Mouse (Mus musculus) left cerebral cortex, postnatal 25 days (tissue): ENCODE measurements at regions not wholly inside any gene's neighbourhood (a gene's known extent, or its start where the extent isn't known, plus 50 kb on each side); places are given as distances from the start of the nearest gene placed in this dataset.
"Not testable (repeated sequence)": the region's sequence is repeated elsewhere in the genome, so short reads cannot be mapped to it uniquely, and the experiment has no call there.

Experiments used
- DNase-seq, 2 experiments: peaks; one replicate each; pipeline ENCODE4 v3.0.0; 2022; ENCODE audit warnings: low spot score in 2 of 2, mixed read lengths in 1 of 2
- intact Hi-C: fragments of 180-260 bp; cut with DNase I; formaldehyde crosslinking; loops from one replicate; pipeline ENCODE4 v1.15.1; 2025

GRCm38 (mm10) chr14:15842024-15842599, 403.3 kb upstream of the Lrrc3b start:
- intact Hi-C loops, result no loop called here

GRCm38 (mm10) chr14:15868520-15868919, 380.6 kb upstream of the Ngly1 start:
- intact Hi-C loops, result no loop called here
- peak in 1 of 2 experiments; percentile 65 for DNase-seq

More at GRCm38 (mm10) chr14:15842024-15842599, 403.3 kb upstream of the Lrrc3b start:
- DNase-seq, result no peak

- no peak for DNase-seq
- intact Hi-C loops, result no loop called here
Observed at GRCm38 (mm10) chr14:15872013-15872412, 377.1 kb upstream of the Ngly1 start.

GRCm38 (mm10) chr14:15880146-15880545, 368.9 kb upstream of the Ngly1 start:
- DNase-seq, result no peak
- intact Hi-C loops, result loop anchor here (5.0 kb wide), 1 partner anchor 523 kb away; no protein-coding TSS in a partner anchor

- peak; percentile 41 to 58 for DNase-seq
- intact Hi-C loops, result loop anchor here (5.0 kb wide), 1 partner anchor 524 kb away; no protein-coding TSS in a partner anchor
Observed at GRCm38 (mm10) chr14:15881284-15881683, 367.8 kb upstream of the Ngly1 start.

- intact Hi-C loops, result loop anchor here (5.0 kb wide), 1 partner anchor 527 kb away; no protein-coding TSS in a partner anchor
Observed at GRCm38 (mm10) chr14:15884641-15885340, 364.3 kb upstream of the Ngly1 start.

GRCm38 (mm10) chr14:15897098-15897497, 352.0 kb upstream of the Ngly1 start:
- intact Hi-C loops, result no loop called here
- DNase-seq, result no peak

More at GRCm38 (mm10) chr14:15884641-15885340, 364.3 kb upstream of the Ngly1 start:
- DNase-seq, result no peak

GRCm38 (mm10) chr14:15906429-15906828, 342.7 kb upstream of the Ngly1 start:
- intact Hi-C loops, DNase-seq: not testable (repeated sequence)

- DNase-seq, intact Hi-C loops: not testable (repeated sequence)
Observed at GRCm38 (mm10) chr14:15913206-15913605, 335.9 kb upstream of the Ngly1 start.

- no peak for DNase-seq
- intact Hi-C loops, result no loop called here
Observed at GRCm38 (mm10) chr14:15914176-15914575, 334.9 kb upstream of the Ngly1 start.

GRCm38 (mm10) chr14:15924676-15925075, 324.4 kb upstream of the Ngly1 start:
- DNase-seq, result peak in 1 of 2 experiments; percentile 37
- intact Hi-C loops, result not testable (repeated sequence)

- DNase-seq, result no peak
- intact Hi-C loops, result no loop called here
Observed at GRCm38 (mm10) chr14:15934729-15935128, 314.4 kb upstream of the Ngly1 start.

GRCm38 (mm10) chr14:15970321-15970720, 278.8 kb upstream of the Ngly1 start:
- intact Hi-C loops, result no loop called here
- no peak for DNase-seq

GRCm38 (mm10) chr14:15970767-15971166, 278.3 kb upstream of the Ngly1 start:
- no peak for DNase-seq
- intact Hi-C loops, result no loop called here

- DNase-seq, result no peak
- intact Hi-C loops, result no loop called here
Observed at GRCm38 (mm10) chr14:15971306-15971705, 277.8 kb upstream of the Ngly1 start.

- intact Hi-C loops, result no loop called here
- no peak for DNase-seq
Observed at GRCm38 (mm10) chr14:15977366-15977765, 271.7 kb upstream of the Ngly1 start.

GRCm38 (mm10) chr14:15978329-15978728, 270.8 kb upstream of the Ngly1 start:
- no peak for DNase-seq

GRCm38 (mm10) chr14:16005409-16005808, 243.7 kb upstream of the Ngly1 start:
- no peak for DNase-seq
- intact Hi-C loops, result no loop called here

More at GRCm38 (mm10) chr14:15978329-15978728, 270.8 kb upstream of the Ngly1 start:
- intact Hi-C loops, result no loop called here

GRCm38 (mm10) chr14:16006968-16007367, 242.1 kb upstream of the Ngly1 start:
- intact Hi-C loops, result no loop called here
- DNase-seq, result no peak

GRCm38 (mm10) chr14:16009778-16010177, 239.3 kb upstream of the Ngly1 start:
- intact Hi-C loops, result no loop called here
- DNase-seq, result no peak

- no peak for DNase-seq
- intact Hi-C loops, result no loop called here
Observed at GRCm38 (mm10) chr14:16023853-16024252, 225.2 kb upstream of the Ngly1 start.
